Comparison of ENCODE assay signal across 13 mouse cellular contexts in the genomic region with DNA sequence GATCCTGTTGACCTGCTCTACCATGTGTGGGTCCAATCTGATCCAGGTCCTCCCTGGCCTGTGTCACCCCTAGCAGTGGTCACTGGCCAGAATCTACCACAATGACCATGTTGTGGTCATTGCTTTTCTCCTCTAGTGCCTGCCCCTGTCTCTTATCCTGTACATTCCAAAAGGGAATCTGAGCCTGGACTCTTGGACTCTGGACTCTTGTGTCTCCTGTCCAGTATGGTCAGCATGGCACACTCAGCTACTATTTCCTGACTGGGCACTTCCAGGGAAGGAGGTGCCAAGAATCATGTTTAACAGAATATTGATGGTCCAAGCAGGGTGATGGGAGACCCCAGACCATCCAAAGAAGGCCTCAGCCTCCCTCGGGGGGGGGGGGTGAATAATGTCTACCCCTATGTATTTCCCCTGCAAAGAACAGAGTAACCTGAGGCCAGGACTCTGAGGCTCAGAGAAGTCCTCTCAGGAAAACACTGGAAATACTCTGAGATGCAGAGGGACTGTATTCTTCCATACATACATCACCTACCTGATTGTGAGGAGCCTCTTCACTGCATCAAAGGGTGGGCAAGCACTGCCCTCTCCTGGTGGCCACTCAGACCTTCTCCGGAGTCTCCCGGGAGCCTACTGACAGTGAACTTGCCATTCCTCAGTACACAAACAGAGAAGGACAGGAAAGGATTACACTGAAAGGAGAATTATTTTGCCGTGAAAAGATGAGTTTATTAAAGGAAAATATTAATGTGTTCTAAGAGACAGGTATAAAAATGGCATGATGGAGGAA. TPM values are rescaled to one million over a fixed set of nuclear protein-coding genes. Genes with fewer than 3 reads are reported as not detected.
DNase-seq lines count a peak whose midpoint lies in the region; ATAC-seq and TF ChIP-seq lines count a peak whose summit lies in the region.
"Had no signal": no experiment of that assay in that cellular context is flagged by ENCODE, and none has a peak within 500 bp of the region (broad histone marks: within the 10 kb centered on the region; RNA-seq: fewer than 3 reads in every experiment).

No protein-coding gene starts in this region.

- H3K9ac ChIP-seq in liver, postnatal 0 days (replicated peaks): no peak overlapping the region
- H3K9ac ChIP-seq: midbrain, embryonic 15.5 days had no signal

- WGBS in cerebellum, adult 2 months: 60% methylated on average over 4 of the region's 4 CpGs
- WGBS in liver, postnatal 0 days (ENCODE audit: insufficient replicate concordance): 40% methylated on average over 4 of the region's 4 CpGs

- no peaks in the 10 kb centered on the region for H3K4me1 ChIP-seq in cerebellum, adult 2 months (ENCODE audit: control insufficient read depth, insufficient read depth, low read length)
- no peaks in the 10 kb centered on the region for H3K4me1 ChIP-seq in liver, postnatal 0 days (ENCODE audit: insufficient read depth)
- H3K4me1 ChIP-seq: midbrain, embryonic 15.5 days had no signal

- H3K27me3 ChIP-seq in cerebellum, adult 2 months (ENCODE audit: control insufficient read depth, insufficient read depth, low read length): no peaks in the 10 kb centered on the region
- no peaks in the 10 kb centered on the region; the same call in 1 of the 2 replicates for H3K27me3 ChIP-seq in liver, postnatal 0 days (ENCODE audit: insufficient read depth, low read length)
- H3K27me3 ChIP-seq: midbrain, embryonic 15.5 days had no signal

- no peaks in the 10 kb centered on the region for H3K9me3 ChIP-seq in liver, postnatal 0 days (ENCODE audit: low read length)
- H3K9me3 ChIP-seq: midbrain, embryonic 15.5 days had no signal

- H3K36me3 ChIP-seq in liver, postnatal 0 days (replicated peaks; ENCODE audit: insufficient read depth, low read length): no peaks in the 10 kb centered on the region
- H3K36me3 ChIP-seq: midbrain, embryonic 15.5 days had no signal

- TF ChIP-seq EP300 in liver, postnatal 0 days (IDR thresholded peaks at IDR 0.05; ENCODE audit: low read depth): no peak

- no peak for TF ChIP-seq POLR2A in cerebellum, adult 2 months (IDR thresholded peaks at IDR 0.05; ENCODE audit: borderline replicate concordance, insufficient read depth, low read length)

- peak; percentile 44; the same call in 1 of the 2 replicates for TF ChIP-seq CTCF in cerebellum, adult 2 months (IDR thresholded peaks at IDR 0.05; ENCODE audit: borderline replicate concordance, insufficient read depth, low read depth, low read length)
- peak; percentile 44 for TF ChIP-seq CTCF in liver, postnatal 0 days (IDR thresholded peaks at IDR 0.05; ENCODE audit: low read depth)

- DNase-seq in cerebellum, adult 2 months: peak in 1 of 2 experiments; percentile 13
- no peak for DNase-seq in cerebellum, adult 11 months
- DNase-seq in layer of hippocampus, adult 11-12 months (ENCODE audit: low spot score): peak; percentile 21
- DNase-seq in layer of hippocampus, adult 9-10 months (ENCODE audit: low spot score): no peak
- DNase-seq in embryo, embryonic 10.5 days (ENCODE audit: low spot score): peak; percentile 40
- DNase-seq in liver, postnatal 0 days: no peak

- 0 out of 2 replicates have a peak, but pooled peaks have one; percentile 36 for ATAC-seq in liver, postnatal 0 days
- no peak for ATAC-seq in megakaryocyte progenitor cell, adult 5-6 weeks (replicated peaks; ENCODE audit: poor library complexity)
- ATAC-seq in frontal cortex, adult (ENCODE audit: low TSS enrichment): no peak
- ATAC-seq: forebrain, embryonic 16.5 days; midbrain, embryonic 15.5 days had no signal

- H3K27ac ChIP-seq in cerebellum, adult 2 months (ENCODE audit: insufficient read depth, low read length): no peak overlapping the region
- H3K27ac ChIP-seq in liver, postnatal 0 days (ENCODE audit: low read depth): no peak overlapping the region
- H3K27ac ChIP-seq: midbrain, embryonic 15.5 days had no signal

- no peak overlapping the region for H3K4me2 ChIP-seq in liver, postnatal 0 days (ENCODE audit: low read depth, low read length)
- H3K4me2 ChIP-seq: midbrain, embryonic 15.5 days had no signal

- no peak overlapping the region for H3K4me3 ChIP-seq in cerebellum, adult 2 months (replicated peaks; ENCODE audit: insufficient read depth, low read depth, low read length)
- H3K4me3 ChIP-seq in liver, postnatal 0 days (ENCODE audit: low read depth, low read length): no peak overlapping the region
- H3K4me3 ChIP-seq: midbrain, embryonic 15.5 days had no signal

RNA-seq across cellular contexts. Expression of gene Gm39115, which starts 1.4 kb away (rescaled TPM):
- not detected in 2 replicates for polyA plus RNA-seq in cerebellum, adult 2 months (2012; rRNA removed)
- polyA plus RNA-seq in liver, postnatal 0 days (2015; fragmentation: Nextera tagmentation; extraction: Ambion mirVana): not detected in 2 replicates
- not detected in 2 replicates for total RNA-seq in megakaryocyte progenitor cell, adult 5-6 weeks (2015)
- total RNA-seq in megakaryocyte progenitor cell, adult 5-6 weeks (2017): not detected in 2 replicates
- total RNA-seq: adrenal gland, postnatal 36 days; left cerebral cortex, adult 8-10 months had no signal
- polyA plus RNA-seq: forebrain, embryonic 16.5 days; midbrain, embryonic 15.5 days; stomach, embryonic 14.5 days had no signal

RNA-seq across cellular contexts. Expression of gene Gm45337, which starts 10.0 kb away (rescaled TPM):
- not detected in 2 replicates for polyA plus RNA-seq in cerebellum, adult 2 months (2012; rRNA removed)
- not detected in 2 replicates for polyA plus RNA-seq in liver, postnatal 0 days (2015; fragmentation: Nextera tagmentation; extraction: Ambion mirVana)
- not detected in 2 replicates for total RNA-seq in megakaryocyte progenitor cell, adult 5-6 weeks (2015)
- not detected in 2 replicates for total RNA-seq in megakaryocyte progenitor cell, adult 5-6 weeks (2017)
- total RNA-seq: adrenal gland, postnatal 36 days; left cerebral cortex, adult 8-10 months had no signal
- polyA plus RNA-seq: forebrain, embryonic 16.5 days; midbrain, embryonic 15.5 days; stomach, embryonic 14.5 days had no signal

RNA-seq across cellular contexts. Expression of gene Gm45618, which starts 13.9 kb away (rescaled TPM):
- not detected in 2 replicates for polyA plus RNA-seq in cerebellum, adult 2 months (2012; rRNA removed)
- polyA plus RNA-seq in liver, postnatal 0 days (2015; fragmentation: Nextera tagmentation; extraction: Ambion mirVana): not detected in 2 replicates
- total RNA-seq in megakaryocyte progenitor cell, adult 5-6 weeks (2015): not detected in 2 replicates
- not detected in 2 replicates for total RNA-seq in megakaryocyte progenitor cell, adult 5-6 weeks (2017)
- total RNA-seq: adrenal gland, postnatal 36 days; left cerebral cortex, adult 8-10 months had no signal
- polyA plus RNA-seq: stomach, embryonic 14.5 days had no signal

RNA-seq across cellular contexts. Expression of gene Gm29735, which starts 22.5 kb away (rescaled TPM):
- polyA plus RNA-seq in cerebellum, adult 2 months (2012; rRNA removed): not detected in 2 replicates
- not detected in 2 replicates for polyA plus RNA-seq in liver, postnatal 0 days (2015; fragmentation: Nextera tagmentation; extraction: Ambion mirVana)
- not detected in 2 replicates for total RNA-seq in megakaryocyte progenitor cell, adult 5-6 weeks (2015)
- total RNA-seq in megakaryocyte progenitor cell, adult 5-6 weeks (2017): not detected in 2 replicates
- total RNA-seq: adrenal gland, postnatal 36 days; left cerebral cortex, adult 8-10 months had no signal
- polyA plus RNA-seq: forebrain, embryonic 16.5 days; midbrain, embryonic 15.5 days; stomach, embryonic 14.5 days had no signal

RNA-seq across cellular contexts. Expression of gene Gm4553, which starts 31.1 kb away (rescaled TPM):
- not detected in 2 replicates for polyA plus RNA-seq in cerebellum, adult 2 months (2012; rRNA removed)
- polyA plus RNA-seq in liver, postnatal 0 days (2015; fragmentation: Nextera tagmentation; extraction: Ambion mirVana): not detected in 2 replicates
- total RNA-seq in megakaryocyte progenitor cell, adult 5-6 weeks (2015): not detected in 2 replicates
- total RNA-seq in megakaryocyte progenitor cell, adult 5-6 weeks (2017): not detected in 2 replicates
- total RNA-seq: adrenal gland, postnatal 36 days; left cerebral cortex, adult 8-10 months had no signal
- polyA plus RNA-seq: forebrain, embryonic 16.5 days; midbrain, embryonic 15.5 days; stomach, embryonic 14.5 days had no signal

Comparison
In these comparisons a context has a peak if more than half of its experiments do, and no peak if none do; other contexts are left out.
1. DNase-seq: peak in layer of hippocampus, adult 11-12 months (single experiment) and embryo, embryonic 10.5 days (single experiment); none in cerebellum, adult 11 months (single experiment), layer of hippocampus, adult 9-10 months (single experiment) and liver, postnatal 0 days (single experiment).